Mouse (Mus musculus): Measurements from ENCODE around the gene Kcna6. TPM values are rescaled to one million over a fixed set of nuclear protein-coding genes. Genes with fewer than 3 reads are reported as not detected.

Kcna6 gene
- polyA plus RNA-seq, 1 experiment from 2014 or later, result 26.5 TPM

DNA sequence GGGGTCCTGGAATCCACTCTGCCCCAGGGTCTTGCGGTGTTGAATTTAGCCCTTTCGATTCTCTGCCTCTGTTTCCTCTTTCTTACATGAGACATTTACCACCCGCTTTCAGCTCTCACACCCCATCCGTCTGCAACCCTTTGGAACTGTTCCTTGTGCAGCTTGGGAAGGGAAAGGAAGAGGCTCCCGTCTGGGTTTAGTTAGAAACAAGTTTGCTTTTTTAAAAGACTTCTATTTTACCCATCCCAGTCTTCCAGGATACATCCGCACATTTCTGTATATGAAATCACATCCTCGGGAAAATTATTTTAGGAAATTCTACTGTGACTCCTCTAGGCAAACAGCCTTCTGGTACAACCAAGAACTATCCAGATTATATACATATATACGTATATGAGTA, 11.7 kb downstream of the Kcna6 start:
- 90% methylated on average over 8 of the region's 8 CpGs for WGBS
- H3K9ac ChIP-seq (replicated peaks), result no peak overlapping the region
- no peak overlapping the region for H3K4me3 ChIP-seq (replicated peaks)
- H3K9me3 ChIP-seq (replicated peaks), result no peaks in the 10 kb centered on the region
- H3K36me3 ChIP-seq, result peaks cover 10% of the 10 kb centered on the region; the same call in 1 of the 2 replicates
- ATAC-seq (ENCODE audit: low FRiP score), result no peak
- H3K27me3 ChIP-seq (replicated peaks), result no peaks in the 10 kb centered on the region
- H3K4me1 ChIP-seq, result peaks cover 16% of the 10 kb centered on the region
- no peak overlapping the region for H3K27ac ChIP-seq (replicated peaks)
- H3K4me2 ChIP-seq, result no peak overlapping the region

DNA sequence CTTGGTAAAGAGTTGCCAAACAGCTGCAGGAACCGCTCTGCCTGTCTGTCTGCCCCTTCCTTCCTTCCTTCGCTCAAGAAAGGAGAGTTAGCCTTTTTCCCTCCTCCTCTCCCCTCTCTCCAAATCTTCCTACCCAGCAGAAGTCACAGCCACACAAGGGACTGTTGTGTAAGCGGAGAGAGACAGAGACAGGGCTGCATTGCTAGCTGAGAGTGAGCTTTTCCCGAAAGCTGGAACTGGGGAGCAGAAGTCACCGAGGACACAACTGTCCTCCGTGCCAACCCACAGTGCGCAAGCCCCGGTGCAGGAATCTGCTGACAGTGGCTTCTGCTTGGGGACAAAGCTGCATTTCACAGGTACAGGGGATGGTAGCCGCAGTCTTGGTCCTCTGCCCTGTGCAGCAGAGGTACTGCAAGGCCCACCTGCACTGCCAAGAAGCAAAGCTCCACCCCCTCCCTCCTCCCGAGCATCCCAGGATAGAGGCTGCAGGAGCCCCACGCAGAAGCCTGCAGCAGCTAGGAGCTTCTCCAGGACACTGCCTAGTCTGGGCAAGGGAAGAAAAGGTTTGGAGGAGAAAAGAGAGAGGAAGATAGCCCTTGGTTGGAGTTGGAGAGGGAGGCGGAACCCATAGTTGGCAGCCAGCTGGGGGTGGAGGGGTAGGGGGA, 21.9 kb downstream of the Kcna6 start:
- H3K9ac ChIP-seq (replicated peaks), result no peak overlapping the region
- no peak overlapping the region for H3K27ac ChIP-seq (replicated peaks)
- H3K4me1 ChIP-seq, result no peaks in the 10 kb centered on the region
- WGBS, result 72% methylated on average over 12 of the region's 12 CpGs
- H3K4me3 ChIP-seq (replicated peaks), result no peak overlapping the region
- H3K27me3 ChIP-seq (replicated peaks), result no peaks in the 10 kb centered on the region
- no peak for ATAC-seq (ENCODE audit: low FRiP score)
- no peak overlapping the region for H3K4me2 ChIP-seq
- no peaks in the 10 kb centered on the region for H3K9me3 ChIP-seq (replicated peaks)
- H3K36me3 ChIP-seq, result peaks cover 2% of the 10 kb centered on the region; the same call in 1 of the 2 replicates

- Histone ChIP-seq H3K36me3 (peaks cover 5% of the 10 kb centered on the region; the same call in 1 of the 2 replicates), H3K4me3 (replicated peaks) (no peak overlapping the region), H3K9ac (replicated peaks) (no peak overlapping the region), H3K4me1 (no peaks in the 10 kb centered on the region), H3K4me2 (no peak overlapping the region), H3K27me3 (replicated peaks) (no peaks in the 10 kb centered on the region), H3K9me3 (replicated peaks) (no peaks in the 10 kb centered on the region), H3K27ac (replicated peaks) (no peak overlapping the region)
- ATAC-seq (ENCODE audit: low FRiP score), result no peak
- WGBS, result 89% methylated on average over 6 of the region's 6 CpGs
Measured at GRCm38 (mm10) chr6:126712531-126712930, 27.9 kb downstream of the Kcna6 start.

GRCm38 (mm10) chr6:126705936-126706335, 34.5 kb downstream of the Kcna6 start:
- ATAC-seq (ENCODE audit: low FRiP score), result no peak

DNA sequence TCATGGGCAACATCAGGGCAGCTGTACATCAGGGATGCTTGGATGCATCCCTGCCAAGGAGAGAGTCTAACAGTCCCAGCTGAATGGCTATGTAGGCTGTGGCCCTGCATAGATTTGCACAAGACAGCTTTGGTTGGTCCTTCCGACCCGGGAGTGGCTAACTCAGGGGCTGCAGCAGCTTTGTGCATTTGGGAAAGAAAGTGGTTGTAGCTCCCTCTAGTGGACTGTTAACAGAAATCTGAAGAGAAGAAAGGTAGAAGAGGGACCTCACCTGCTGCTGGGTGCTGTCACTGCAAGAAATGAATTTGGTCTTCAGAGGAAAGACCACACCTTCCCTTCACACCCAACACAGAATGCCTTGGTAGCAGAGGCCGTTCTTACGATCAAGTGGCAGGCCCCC, 36.0 kb downstream of the Kcna6 start:
- no peak overlapping the region for H3K4me3 ChIP-seq (replicated peaks)
- no peak overlapping the region for H3K4me2 ChIP-seq
- no peak for ATAC-seq (ENCODE audit: low FRiP score)
- peaks cover 22% of the 10 kb centered on the region for H3K4me1 ChIP-seq
- H3K36me3 ChIP-seq, result peaks cover 5% of the 10 kb centered on the region; the same call in 1 of the 2 replicates
- H3K27me3 ChIP-seq (replicated peaks), result peaks cover 4% of the 10 kb centered on the region; the same call in 1 of the 2 replicates
- H3K27ac ChIP-seq (replicated peaks), result no peak overlapping the region
- H3K9me3 ChIP-seq (replicated peaks), result no peaks in the 10 kb centered on the region
- WGBS, result 37% methylated on average over 4 of the region's 4 CpGs
- H3K9ac ChIP-seq (replicated peaks), result no peak overlapping the region

More at GRCm38 (mm10) chr6:126705936-126706335, 34.5 kb downstream of the Kcna6 start:
- H3K4me3 ChIP-seq (replicated peaks), result no peak overlapping the region
- no peak overlapping the region for H3K4me2 ChIP-seq
- no peak overlapping the region for H3K9ac ChIP-seq (replicated peaks)
- no peak overlapping the region for H3K27ac ChIP-seq (replicated peaks)
- no peaks in the 10 kb centered on the region for H3K9me3 ChIP-seq (replicated peaks)
- 82% methylated on average over 6 of the region's 6 CpGs for WGBS
- H3K4me1 ChIP-seq, result peaks cover 21% of the 10 kb centered on the region
- H3K36me3 ChIP-seq, result peaks cover 5% of the 10 kb centered on the region; the same call in 1 of the 2 replicates
- peaks cover 4% of the 10 kb centered on the region; the same call in 1 of the 2 replicates for H3K27me3 ChIP-seq (replicated peaks)

DNA sequence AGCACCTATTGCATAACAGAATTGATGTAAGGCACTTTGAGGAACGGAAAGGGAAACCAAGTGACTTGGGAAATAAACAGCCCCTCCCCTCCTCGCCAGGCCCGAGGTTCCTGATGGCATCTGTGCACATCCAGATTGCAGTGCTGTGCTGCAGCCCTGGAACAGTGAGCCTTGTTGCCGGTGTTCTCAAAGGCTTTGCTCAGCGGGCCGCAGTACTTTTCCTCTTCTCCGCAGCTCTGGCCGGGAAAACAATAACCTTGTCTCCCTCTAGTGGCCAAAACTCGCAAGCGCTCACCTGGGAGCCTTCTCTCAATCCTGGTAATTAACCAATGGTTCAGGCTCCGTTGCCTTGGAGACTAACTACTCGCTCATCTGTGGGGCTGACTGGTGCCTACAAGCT, 38.4 kb downstream of the Kcna6 start:
- peak; percentile 86 for ATAC-seq (ENCODE audit: low FRiP score)
- H3K4me1 ChIP-seq, result peaks cover 22% of the 10 kb centered on the region
- peak overlapping the region; percentile 20; the same call in 1 of the 2 replicates for H3K9ac ChIP-seq (replicated peaks)
- no peak overlapping the region; the same call in 1 of the 2 replicates for H3K27ac ChIP-seq (replicated peaks)
- WGBS, result 2% methylated on average over 12 of the region's 12 CpGs
- H3K4me3 ChIP-seq (replicated peaks), result no peak overlapping the region
- peaks cover 3% of the 10 kb centered on the region; the same call in 1 of the 2 replicates for H3K27me3 ChIP-seq (replicated peaks)
- peak overlapping the region; percentile 47 for H3K4me2 ChIP-seq
- no peaks in the 10 kb centered on the region for H3K9me3 ChIP-seq (replicated peaks)
- H3K36me3 ChIP-seq, result no peaks in the 10 kb centered on the region

GRCm38 (mm10) chr6:126701196-126701595, 39.3 kb downstream of the Kcna6 start:
- ATAC-seq (ENCODE audit: low FRiP score), result no peak
- peak overlapping the region; percentile 13; the same call in 1 of the 2 replicates for H3K4me2 ChIP-seq
- H3K27me3 ChIP-seq (replicated peaks), result no peaks in the 10 kb centered on the region; the same call in 1 of the 2 replicates
- peaks cover 22% of the 10 kb centered on the region for H3K4me1 ChIP-seq
- no peak overlapping the region for H3K4me3 ChIP-seq (replicated peaks)
- H3K27ac ChIP-seq (replicated peaks), result no peak overlapping the region
- H3K36me3 ChIP-seq, result no peaks in the 10 kb centered on the region
- no peaks in the 10 kb centered on the region for H3K9me3 ChIP-seq (replicated peaks)
- 63% methylated on average over 23 of the region's 23 CpGs for WGBS
- H3K9ac ChIP-seq (replicated peaks), result no peak overlapping the region

DNA sequence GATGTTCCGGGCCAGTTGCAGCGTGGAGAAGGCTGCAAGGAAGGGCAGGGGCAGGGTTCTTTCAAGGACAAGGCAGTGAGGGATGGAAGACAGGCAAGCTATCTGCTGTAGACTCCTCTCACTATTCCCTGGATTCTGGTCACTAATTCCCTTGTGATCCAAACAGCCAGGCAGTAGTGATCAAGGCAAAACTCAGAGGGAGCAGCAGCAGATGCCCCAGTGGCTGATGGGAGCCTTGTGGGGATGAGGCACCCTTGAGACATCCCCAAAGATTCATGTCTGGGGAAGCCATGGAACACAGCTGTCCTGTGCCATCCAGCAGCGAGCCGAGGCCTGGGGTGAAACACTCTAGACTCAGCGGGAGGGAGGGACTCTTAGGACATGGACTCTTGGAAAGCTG, 40.5 kb downstream of the Kcna6 start:
- WGBS, result 77% methylated on average over 5 of the region's 5 CpGs

DNA sequence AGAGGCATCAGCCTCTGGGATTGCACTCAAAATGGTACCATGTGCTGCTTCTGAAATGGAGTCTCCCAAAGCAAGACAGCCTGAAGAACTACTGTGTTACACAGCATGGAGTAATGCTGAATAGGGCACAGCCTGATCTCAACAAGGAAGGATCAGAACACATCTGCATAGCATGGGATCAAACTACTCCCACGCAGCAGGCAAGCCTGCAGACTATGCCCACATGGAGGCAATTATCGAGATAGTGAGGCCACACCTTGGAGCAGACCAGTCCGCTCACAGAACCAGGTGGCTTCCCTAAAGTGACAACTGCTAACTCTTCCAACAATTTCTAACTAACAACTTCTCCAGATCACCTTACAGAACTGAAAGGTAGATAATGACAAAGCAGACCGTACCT, 53.4 kb downstream of the Kcna6 start:
- H3K4me1 ChIP-seq, result no peaks in the 10 kb centered on the region
- H3K4me3 ChIP-seq (replicated peaks), result no peak overlapping the region
- WGBS, result 80% methylated on average over 4 of the region's 4 CpGs
- no peaks in the 10 kb centered on the region for H3K27me3 ChIP-seq (replicated peaks)
- no peaks in the 10 kb centered on the region for H3K9me3 ChIP-seq (replicated peaks)
- H3K9ac ChIP-seq (replicated peaks), result no peak overlapping the region
- no peak overlapping the region for H3K27ac ChIP-seq (replicated peaks)
- H3K36me3 ChIP-seq, result no peaks in the 10 kb centered on the region
- ATAC-seq (ENCODE audit: low FRiP score), result no peak
- no peak overlapping the region for H3K4me2 ChIP-seq

More for the DNA sequence above, 40.5 kb downstream of the Kcna6 start:
- H3K9me3 ChIP-seq (replicated peaks), result no peaks in the 10 kb centered on the region
- H3K9ac ChIP-seq (replicated peaks), result no peak overlapping the region
- no peak for ATAC-seq (ENCODE audit: low FRiP score)
- no peak overlapping the region for H3K4me2 ChIP-seq
- no peak overlapping the region for H3K4me3 ChIP-seq (replicated peaks)
- no peaks in the 10 kb centered on the region; the same call in 1 of the 2 replicates for H3K27me3 ChIP-seq (replicated peaks)
- no peak overlapping the region for H3K27ac ChIP-seq (replicated peaks)
- no peaks in the 10 kb centered on the region for H3K36me3 ChIP-seq
- H3K4me1 ChIP-seq, result peaks cover 22% of the 10 kb centered on the region

DNA sequence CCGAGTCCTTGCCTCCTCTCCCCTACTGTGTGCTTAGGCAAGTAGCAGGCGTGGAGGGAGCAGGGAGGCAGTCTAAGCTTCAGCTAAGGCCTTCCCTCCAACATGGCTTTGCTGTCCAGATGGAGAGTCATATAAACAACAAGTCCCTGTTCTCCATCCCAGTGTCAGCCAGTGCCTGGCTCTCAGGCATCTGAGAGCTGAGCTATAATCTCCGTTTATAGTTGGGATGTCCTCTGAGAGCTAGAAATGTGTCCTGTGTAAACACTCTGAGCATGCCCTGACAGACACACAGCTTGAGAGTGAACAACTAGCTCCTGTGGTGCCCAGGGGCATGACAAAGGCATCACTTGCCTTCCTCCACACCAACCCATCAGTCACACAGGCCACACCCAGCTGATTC, 55.3 kb downstream of the Kcna6 start:
- H3K9ac ChIP-seq (replicated peaks), result no peak overlapping the region
- no peak for ATAC-seq (ENCODE audit: low FRiP score)
- 79% methylated on average over 3 of the region's 3 CpGs for WGBS

DNA sequence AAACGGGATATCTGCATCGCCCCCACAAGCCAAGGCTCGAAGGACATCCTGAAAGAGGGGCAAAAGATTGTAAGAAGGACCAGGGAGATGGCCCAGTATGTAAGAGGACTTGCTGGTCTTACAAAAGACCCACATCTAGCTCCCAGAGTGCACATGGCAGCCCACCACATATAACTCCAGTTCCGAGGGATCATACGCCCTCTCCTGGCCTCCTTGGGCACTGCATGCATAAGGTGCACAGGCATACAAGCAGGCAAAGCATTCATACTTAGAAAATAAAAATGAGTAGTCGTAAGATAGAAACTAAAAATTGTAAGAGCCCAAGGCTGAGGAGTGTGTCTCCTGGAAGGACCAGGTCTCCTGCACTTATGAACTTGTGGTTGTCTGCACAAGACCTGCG, 61.5 kb downstream of the Kcna6 start:
- Histone ChIP-seq H3K36me3 (no peaks in the 10 kb centered on the region), H3K4me3 (replicated peaks) (no peak overlapping the region), H3K9me3 (replicated peaks) (no peaks in the 10 kb centered on the region), H3K27ac (replicated peaks) (no peak overlapping the region), H3K9ac (replicated peaks) (no peak overlapping the region), H3K4me1 (0 out of 2 replicates have a peak, but pooled peaks cover 7% of the 10 kb centered on the region), H3K4me2 (no peak overlapping the region), H3K27me3 (replicated peaks) (no peaks in the 10 kb centered on the region)
- 72% methylated on average over 7 of the region's 7 CpGs for whole genome bisulfite sequencing
- no peak for ATAC-seq (ENCODE audit: low FRiP score)

More for the DNA sequence above, 55.3 kb downstream of the Kcna6 start:
- H3K4me3 ChIP-seq (replicated peaks), result no peak overlapping the region
- no peaks in the 10 kb centered on the region for H3K27me3 ChIP-seq (replicated peaks)
- H3K27ac ChIP-seq (replicated peaks), result no peak overlapping the region
- no peaks in the 10 kb centered on the region for H3K9me3 ChIP-seq (replicated peaks)
- H3K4me2 ChIP-seq, result no peak overlapping the region
- H3K4me1 ChIP-seq, result no peaks in the 10 kb centered on the region
- H3K36me3 ChIP-seq, result no peaks in the 10 kb centered on the region

GRCm38 (mm10) chr6:126667001-126667400, 73.5 kb downstream of the Kcna6 start:
- Histone ChIP-seq H3K27ac (replicated peaks) (no peak overlapping the region), H3K27me3 (replicated peaks) (no peaks in the 10 kb centered on the region), H3K4me3 (replicated peaks) (no peak overlapping the region), H3K4me1 (no peaks in the 10 kb centered on the region; the same call in 1 of the 2 replicates), H3K4me2 (no peak overlapping the region), H3K9ac (replicated peaks) (no peak overlapping the region), H3K36me3 (no peaks in the 10 kb centered on the region), H3K9me3 (replicated peaks) (no peaks in the 10 kb centered on the region)
- no peak for ATAC-seq (ENCODE audit: low FRiP score)
- WGBS, result 94% methylated on average over 5 of the region's 5 CpGs

All from neural tube, embryonic 15.5 days (tissue).